Mouse (Mus musculus): ENCODE results near the gene Abhd14a. TPM values are rescaled to one million over a fixed set of nuclear protein-coding genes. Genes with fewer than 3 reads are reported as not detected.

The Abhd14a gene
- total and polyA plus RNA-seq, 3 experiments = 18.7 to 33.2 (median 21.8) TPM

GRCm38 (mm10) chr9:106462430-106462800 is 14.9 kb upstream of the Abhd14a start:
- Histone ChIP-seq H3K4me1 (ENCODE audit: control insufficient read depth, insufficient read depth, low read length) (peaks cover 3% of the 10 kb centered on the region; the same call in 1 of the 2 replicates), H3K79me2 (replicated peaks; ENCODE audit: control insufficient read depth, insufficient read depth, low read length) (0 out of 2 replicates have a peak, but pooled peaks cover 2% of the 10 kb centered on the region), H3K27ac (no peak overlapping the region), H3K9ac (ENCODE audit: low read depth, low read length) (no peak overlapping the region), H3K4me3 (no peak overlapping the region), H3K36me3 (ENCODE audit: control insufficient read depth, insufficient read depth, low read length) (no peaks in the 10 kb centered on the region), H3K27me3 (ENCODE audit: control insufficient read depth, insufficient read depth, low read length) (no peaks in the 10 kb centered on the region)
- TF ChIP-seq POLR2A (IDR thresholded peaks at IDR 0.05; ENCODE audit: insufficient read depth, low read depth, low read length) (no peak), CTCF (IDR thresholded peaks at IDR 0.05) (no peak)
- intact Hi-C loops (cut with DNase I) = no loop called here
- DNase-seq = no peak
- 96% methylated on average over 12 of the region's 12 CpGs for WGBS

- TF ChIP-seq EP300 (IDR thresholded peaks at IDR 0.05; ENCODE audit: insufficient read depth, low read depth, low read length) = no peak
- TF ChIP-seq POLR2A (IDR thresholded peaks at IDR 0.05; ENCODE audit: insufficient read depth, low read depth, low read length) = no peak
- no peak for TF ChIP-seq CTCF (IDR thresholded peaks at IDR 0.05)
- H3K4me1 ChIP-seq (ENCODE audit: control insufficient read depth, insufficient read depth, low read length) = peaks cover 3% of the 10 kb centered on the region; the same call in 1 of the 2 replicates
- 0 out of 2 replicates have a peak, but pooled peaks cover 2% of the 10 kb centered on the region for H3K79me2 ChIP-seq (replicated peaks; ENCODE audit: control insufficient read depth, insufficient read depth, low read length)
- H3K36me3 ChIP-seq (ENCODE audit: control insufficient read depth, insufficient read depth, low read length) = no peaks in the 10 kb centered on the region
- DNase-seq = no peak
- no peak overlapping the region for H3K27ac ChIP-seq
- intact Hi-C loops (cut with DNase I) = no loop called here
- no peak overlapping the region for H3K4me3 ChIP-seq
- no peak overlapping the region for H3K9ac ChIP-seq (ENCODE audit: low read depth, low read length)
- WGBS = 87% methylated on average over 16 of the region's 16 CpGs
- H3K27me3 ChIP-seq (ENCODE audit: control insufficient read depth, insufficient read depth, low read length) = no peaks in the 10 kb centered on the region
Measured at GRCm38 (mm10) chr9:106461641-106462429, 14.4 kb upstream of the Abhd14a start.

- Histone ChIP-seq H3K9ac (ENCODE audit: low read depth, low read length) (no peak overlapping the region), H3K36me3 (ENCODE audit: control insufficient read depth, insufficient read depth, low read length) (no peaks in the 10 kb centered on the region), H3K27ac (no peak overlapping the region), H3K79me2 (replicated peaks; ENCODE audit: control insufficient read depth, insufficient read depth, low read length) (0 out of 2 replicates have a peak, but pooled peaks cover 2% of the 10 kb centered on the region), H3K27me3 (ENCODE audit: control insufficient read depth, insufficient read depth, low read length) (no peaks in the 10 kb centered on the region), H3K4me1 (ENCODE audit: control insufficient read depth, insufficient read depth, low read length) (peaks cover 3% of the 10 kb centered on the region; the same call in 1 of the 2 replicates), H3K4me3 (no peak overlapping the region)
- no peak for DNase-seq
- TF ChIP-seq POLR2A (IDR thresholded peaks at IDR 0.05; ENCODE audit: insufficient read depth, low read depth, low read length) (no peak), EP300 (IDR thresholded peaks at IDR 0.05; ENCODE audit: insufficient read depth, low read depth, low read length) (no peak), CTCF (IDR thresholded peaks at IDR 0.05) (no peak)
- WGBS = 95% methylated on average over 9 of the region's 9 CpGs
- intact Hi-C loops (cut with DNase I) = no loop called here
Measured at GRCm38 (mm10) chr9:106461026-106461415, 13.5 kb upstream of the Abhd14a start.

GRCm38 (mm10) chr9:106460401-106461025 is 13.0 kb upstream of the Abhd14a start:
- TF ChIP-seq CTCF (IDR thresholded peaks at IDR 0.05) (no peak), POLR2A (IDR thresholded peaks at IDR 0.05; ENCODE audit: insufficient read depth, low read depth, low read length) (no peak), EP300 (IDR thresholded peaks at IDR 0.05; ENCODE audit: insufficient read depth, low read depth, low read length) (no peak)
- Histone ChIP-seq H3K9ac (ENCODE audit: low read depth, low read length) (no peak overlapping the region), H3K36me3 (ENCODE audit: control insufficient read depth, insufficient read depth, low read length) (no peaks in the 10 kb centered on the region), H3K4me1 (ENCODE audit: control insufficient read depth, insufficient read depth, low read length) (peaks cover 3% of the 10 kb centered on the region; the same call in 1 of the 2 replicates), H3K4me3 (no peak overlapping the region), H3K27ac (no peak overlapping the region), H3K27me3 (ENCODE audit: control insufficient read depth, insufficient read depth, low read length) (no peaks in the 10 kb centered on the region), H3K79me2 (replicated peaks; ENCODE audit: control insufficient read depth, insufficient read depth, low read length) (0 out of 2 replicates have a peak, but pooled peaks cover 2% of the 10 kb centered on the region)
- intact Hi-C loops (cut with DNase I) = no loop called here
- DNase-seq = no peak
- 82% methylated on average over 18 of the region's 18 CpGs for WGBS

GRCm38 (mm10) chr9:106459946-106460345 is 12.5 kb upstream of the Abhd14a start:
- no peaks in the 10 kb centered on the region for H3K27me3 ChIP-seq (ENCODE audit: control insufficient read depth, insufficient read depth, low read length)
- H3K27ac ChIP-seq = no peak overlapping the region
- H3K4me3 ChIP-seq = no peak overlapping the region
- 76% methylated on average over 15 of the region's 15 CpGs for WGBS
- peaks cover 3% of the 10 kb centered on the region; the same call in 1 of the 2 replicates for H3K4me1 ChIP-seq (ENCODE audit: control insufficient read depth, insufficient read depth, low read length)
- no peaks in the 10 kb centered on the region for H3K36me3 ChIP-seq (ENCODE audit: control insufficient read depth, insufficient read depth, low read length)
- DNase-seq = no peak
- TF ChIP-seq EP300 (IDR thresholded peaks at IDR 0.05; ENCODE audit: insufficient read depth, low read depth, low read length) (no peak), POLR2A (IDR thresholded peaks at IDR 0.05; ENCODE audit: insufficient read depth, low read depth, low read length) (no peak), CTCF (IDR thresholded peaks at IDR 0.05) (no peak)
- intact Hi-C loops (cut with DNase I) = no loop called here
- 0 out of 2 replicates have a peak, but pooled peaks cover 2% of the 10 kb centered on the region for H3K79me2 ChIP-seq (replicated peaks; ENCODE audit: control insufficient read depth, insufficient read depth, low read length)
- H3K9ac ChIP-seq (ENCODE audit: low read depth, low read length) = no peak overlapping the region

GRCm38 (mm10) chr9:106457920-106458319 is 10.4 kb upstream of the Abhd14a start:
- H3K4me1 ChIP-seq (ENCODE audit: control insufficient read depth, insufficient read depth, low read length) = peaks cover 10% of the 10 kb centered on the region
- intact Hi-C loops (cut with DNase I) = no loop called here
- H3K27me3 ChIP-seq (ENCODE audit: control insufficient read depth, insufficient read depth, low read length) = no peaks in the 10 kb centered on the region
- H3K27ac ChIP-seq = peak overlapping the region; percentile 82
- H3K9ac ChIP-seq (ENCODE audit: low read depth, low read length) = no peak overlapping the region
- WGBS = 61% methylated on average over 5 of the region's 5 CpGs
- no peaks in the 10 kb centered on the region for H3K36me3 ChIP-seq (ENCODE audit: control insufficient read depth, insufficient read depth, low read length)
- 0 out of 2 replicates have a peak, but pooled peaks cover 2% of the 10 kb centered on the region for H3K79me2 ChIP-seq (replicated peaks; ENCODE audit: control insufficient read depth, insufficient read depth, low read length)
- peak in 1 of 2 experiments; percentile 77 for DNase-seq
- H3K4me3 ChIP-seq = no peak overlapping the region
- peak; percentile 48; the same call in 1 of the 2 replicates for TF ChIP-seq POLR2A (IDR thresholded peaks at IDR 0.05; ENCODE audit: insufficient read depth, low read depth, low read length)
- TF ChIP-seq CTCF (IDR thresholded peaks at IDR 0.05) = peak; percentile 12; the same call in 1 of the 2 replicates
- TF ChIP-seq EP300 (IDR thresholded peaks at IDR 0.05; ENCODE audit: insufficient read depth, low read depth, low read length) = 0 out of 2 replicates have a peak, but pooled peaks have one; percentile 60
